Mouse (Mus musculus) activated CD4-positive, CD25-positive, alpha-beta regulatory T cell, adult 4 months (primary cell): ENCODE data around the gene Tex47. TPM values are rescaled to one million over a fixed set of nuclear protein-coding genes. Genes with fewer than 3 reads are reported as not detected.
A peak's percentile ranks its signal among the peaks of the same experiment; 100 is the strongest.

Source experiments
- ATAC-seq: one replicate; pipeline ENCODE4 v1.8.0; 2017
- polyA plus RNA-seq, 2 experiments: library from polyadenylated mRNA; unstranded; fragments of 100-300 nt; shearing (Covaris generic); gene quantifications; one replicate each; pipeline ENCODE4 v1.2.1; 2017

Tex47 gene
- not detected for polyA plus RNA-seq

GRCm38 (mm10) chr5:7303819-7304218 lies at the start of gene Tex47:
TSS of gene Tex47 (plus strand) at chr5:7304119.
- no peak for ATAC-seq

GRCm38 (mm10) chr5:7276659-7277455 lies 27.1 kb upstream of the Tex47 start:
- peak; percentile 100 for ATAC-seq

GRCm38 (mm10) chr5:7284336-7284735 lies 19.6 kb upstream of the Tex47 start:
- ATAC-seq: no peak

GRCm38 (mm10) chr5:7302969-7303368 lies 950 bp upstream of the Tex47 start:
- ATAC-seq: no peak

GRCm38 (mm10) chr5:7325594-7325993 lies 21.7 kb downstream of the Tex47 start:
- ATAC-seq: no peak

GRCm38 (mm10) chr5:7344145-7345010 lies 40.5 kb downstream of the Tex47 start, which contains the start of gene Zfp804b:
TSS of gene Zfp804b (minus strand) at chr5:7344756.
- ATAC-seq: no peak

GRCm38 (mm10) chr5:7345011-7345389 lies 41.1 kb downstream of the Tex47 start:
- ATAC-seq: no peak

Other genes starting within 250 kb of the Tex47 start
- gene Zfp804b, start 40.6 kb downstream of the Tex47 start, polyA plus RNA-seq: not detected